Mouse (Mus musculus) urinary bladder, postnatal 14 days (tissue): ENCODE measurements around the gene Pgpep1.
A peak's percentile ranks its signal among the peaks of the same experiment; 100 is the strongest.

Experiments
- DNase-seq: peaks from one replicate; pipeline ENCODE4 v3.0.0; 2021; ENCODE audit warnings: low spot score

The Pgpep1 gene

GRCm38 (mm10) chr8:70658897-70659603 lies 1.1 kb downstream of the Pgpep1 start:
- no peak for DNase-seq

DNA sequence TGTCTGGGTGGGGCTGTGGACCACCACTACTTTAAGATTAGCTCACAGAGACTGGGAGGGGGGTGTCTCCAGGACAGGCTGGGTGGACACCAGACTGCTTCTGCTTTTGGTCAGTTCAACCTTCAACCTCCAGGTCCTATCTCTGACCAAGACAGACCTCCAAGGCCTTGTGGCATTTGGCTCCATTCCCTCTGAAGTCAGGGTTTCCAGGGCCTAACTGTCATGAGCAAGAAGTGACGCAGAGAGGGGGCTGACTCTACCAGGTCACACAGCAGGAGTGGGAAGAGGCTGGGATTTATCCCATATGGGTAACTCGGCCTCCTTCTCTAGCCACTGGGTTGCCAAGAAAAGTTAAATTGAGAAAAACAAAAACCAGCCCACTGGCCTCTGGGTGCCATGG lies 2.4 kb downstream of the Pgpep1 start:
- DNase-seq, result no peak

- DNase-seq, result no peak
These were observed 3.0 kb downstream of the Pgpep1 start for GRCm38 (mm10) chr8:70657214-70657613.

GRCm38 (mm10) chr8:70656193-70656790 lies 3.9 kb downstream of the Pgpep1 start:
- DNase-seq, result no peak

GRCm38 (mm10) chr8:70655469-70655868 lies 4.7 kb downstream of the Pgpep1 start:
- no peak for DNase-seq

GRCm38 (mm10) chr8:70654121-70654520 lies 6.1 kb downstream of the Pgpep1 start:
- no peak for DNase-seq

DNA sequence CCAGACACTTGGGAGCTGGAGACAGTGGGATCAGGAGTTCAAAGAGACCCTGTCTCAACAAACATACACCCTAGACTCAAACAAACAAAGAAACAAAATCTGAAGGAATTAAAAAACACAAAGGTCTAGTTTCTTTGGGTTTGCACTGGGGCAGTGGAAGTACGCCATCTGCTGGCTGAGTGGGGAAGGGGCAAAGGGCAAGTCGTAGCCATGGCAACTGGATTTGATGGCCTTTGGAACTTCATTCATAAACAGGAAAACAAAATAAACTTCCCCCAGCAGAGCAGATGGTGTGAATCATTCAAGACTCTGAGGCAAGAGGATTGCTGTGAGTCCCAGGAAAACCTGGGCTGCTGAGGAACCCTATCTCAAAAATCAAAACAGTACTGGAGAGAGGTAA lies 7.0 kb downstream of the Pgpep1 start:
- peak; percentile 53 for DNase-seq

GRCm38 (mm10) chr8:70650351-70650750 lies 9.8 kb downstream of the Pgpep1 start:
- DNase-seq, result no peak

GRCm38 (mm10) chr8:70649324-70649723 lies 10.9 kb downstream of the Pgpep1 start:
- peak; percentile 90 for DNase-seq

- no peak for DNase-seq
These were observed 11.3 kb downstream of the Pgpep1 start for GRCm38 (mm10) chr8:70648921-70649320.

GRCm38 (mm10) chr8:70648164-70648442 lies 12.1 kb downstream of the Pgpep1 start:
- no peak for DNase-seq

GRCm38 (mm10) chr8:70647343-70648163 lies 12.6 kb downstream of the Pgpep1 start:
- no peak for DNase-seq

DNA sequence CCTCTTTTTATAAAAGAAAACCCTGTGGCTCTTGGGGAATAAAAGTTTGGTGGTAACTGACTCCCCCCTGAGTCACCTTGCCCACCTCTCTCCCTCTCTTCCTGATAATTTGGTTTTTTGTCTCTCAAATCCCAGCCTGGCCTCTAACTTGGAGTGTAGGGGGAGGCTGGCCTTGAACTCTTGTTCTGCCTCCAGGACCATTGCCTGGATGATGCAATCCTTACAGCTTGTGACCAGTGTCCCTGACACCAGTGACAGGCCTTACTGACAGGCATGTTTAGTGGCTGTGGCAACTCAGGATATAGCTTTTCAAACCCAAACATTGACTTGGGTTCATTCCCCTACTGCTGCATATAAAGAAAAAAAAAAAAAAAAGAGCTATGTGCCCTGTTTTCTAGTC lies 13.4 kb downstream of the Pgpep1 start:
- DNase-seq, result no peak

DNA sequence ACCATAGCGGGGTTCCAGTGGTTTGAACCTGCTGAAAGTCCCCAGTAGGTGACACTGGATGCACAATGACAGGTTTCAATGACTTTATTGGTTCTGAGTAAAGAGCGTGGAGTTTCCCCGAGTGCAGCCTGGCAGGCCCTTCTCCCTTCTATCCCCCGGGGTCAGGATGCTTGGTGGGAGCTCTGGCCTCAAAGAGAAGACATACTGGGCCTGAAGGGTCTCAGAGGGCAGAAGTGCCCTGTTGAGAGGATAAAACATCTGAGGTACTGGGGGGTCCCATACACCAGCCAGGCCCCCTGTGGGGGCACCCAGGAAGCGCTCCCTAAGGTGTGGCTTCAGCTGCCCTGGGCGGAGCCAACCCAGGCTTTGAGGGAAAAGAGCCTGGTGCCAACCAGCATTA lies 13.8 kb downstream of the Pgpep1 start:
- no peak for DNase-seq

DNA sequence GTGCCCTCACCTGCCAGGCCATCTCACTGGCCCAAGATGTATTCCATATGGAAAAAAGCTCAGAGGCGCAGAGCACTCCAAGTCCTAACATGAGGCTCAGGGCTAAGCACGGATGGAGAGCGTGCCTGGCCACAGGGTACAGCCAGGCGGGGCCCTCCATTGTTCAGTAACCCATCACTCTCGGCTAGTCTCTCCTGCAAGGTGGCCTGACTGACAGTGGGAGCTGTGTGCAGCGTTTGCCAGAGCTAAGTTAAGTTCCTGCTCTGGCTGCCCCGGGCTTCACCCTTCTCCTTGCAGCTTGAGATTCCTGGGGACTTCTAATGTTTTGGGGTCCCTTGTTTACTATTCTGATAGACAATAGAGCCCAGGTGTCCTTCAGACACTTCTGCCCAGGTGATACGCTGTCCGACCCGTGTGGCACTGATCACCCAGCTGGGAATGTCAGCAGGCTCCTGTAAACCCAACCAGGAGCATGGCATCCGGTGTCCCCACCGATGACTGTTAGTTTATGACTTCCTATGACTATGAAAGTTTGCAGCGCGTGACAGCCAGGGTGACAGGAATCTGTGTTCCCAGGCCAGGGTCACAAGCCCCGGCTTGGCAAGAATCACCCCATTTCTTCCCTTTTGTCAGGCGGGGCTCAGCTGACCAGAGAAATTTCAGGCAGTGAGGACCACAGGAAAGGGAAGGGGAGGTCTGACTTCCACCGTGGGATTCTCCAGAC lies 14.5 kb downstream of the Pgpep1 start:
- no peak for DNase-seq

DNA sequence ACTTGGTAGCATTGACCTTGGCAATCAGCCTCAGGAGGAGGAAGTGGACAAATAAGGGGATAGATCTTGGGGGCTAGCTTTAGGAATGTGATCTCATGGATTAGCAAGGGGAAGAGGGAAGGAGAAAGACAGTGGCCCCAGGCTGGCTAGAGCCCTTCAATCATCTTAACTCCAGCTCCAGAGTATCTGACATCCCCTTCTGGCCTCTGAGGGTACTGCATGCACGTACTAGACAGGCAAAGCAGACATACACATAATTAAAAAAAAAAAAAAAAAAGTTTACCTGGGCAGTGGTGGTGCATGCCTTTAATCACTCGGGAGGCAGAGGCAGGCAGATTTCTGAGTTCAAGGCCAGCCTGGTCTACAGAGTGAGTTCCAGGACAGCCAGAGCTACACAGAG lies 16.1 kb downstream of the Pgpep1 start:
- DNase-seq, result no peak

DNA sequence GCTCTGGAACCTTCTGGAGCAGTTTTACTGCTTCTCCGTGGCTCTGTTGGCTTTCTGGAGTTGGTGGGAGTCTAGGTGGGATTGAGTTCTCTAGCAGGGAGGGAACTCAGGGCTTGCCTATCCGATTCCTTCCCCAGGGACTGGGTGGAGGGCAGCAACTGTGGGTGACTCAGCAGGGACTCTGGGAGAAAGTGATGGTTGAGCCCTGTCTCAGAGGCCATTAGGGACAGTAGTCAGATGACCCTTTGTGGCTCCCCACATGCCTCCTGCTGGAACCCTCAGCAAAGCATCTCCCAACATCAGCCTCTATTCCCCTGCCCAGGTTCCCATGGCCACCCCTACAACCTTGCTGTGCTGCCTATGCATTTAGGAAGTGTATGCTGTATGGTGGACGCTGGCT lies 17.2 kb downstream of the Pgpep1 start:
- DNase-seq, result no peak

- no peak for DNase-seq
These were observed 21.4 kb downstream of the Pgpep1 start for GRCm38 (mm10) chr8:70638752-70639151.

DNA sequence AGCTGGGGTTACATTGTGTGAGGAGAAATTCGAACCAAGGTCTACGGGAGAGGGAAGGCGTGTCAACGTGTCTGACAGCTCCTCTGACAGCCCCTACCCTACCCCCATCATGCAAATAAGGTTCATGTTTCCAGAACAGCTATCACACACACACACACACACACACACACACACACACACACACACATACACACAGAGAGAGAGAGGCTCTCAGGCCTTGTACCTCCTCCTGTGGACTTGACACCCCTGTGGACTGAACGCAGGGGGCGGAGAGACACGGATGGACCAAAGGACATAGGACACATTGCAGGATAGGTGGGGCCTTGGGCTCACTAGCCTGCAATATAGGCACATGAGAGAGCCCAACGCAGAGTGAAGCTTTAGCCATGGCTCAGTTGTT lies 23.4 kb downstream of the Pgpep1 start:
- no peak for DNase-seq

DNA sequence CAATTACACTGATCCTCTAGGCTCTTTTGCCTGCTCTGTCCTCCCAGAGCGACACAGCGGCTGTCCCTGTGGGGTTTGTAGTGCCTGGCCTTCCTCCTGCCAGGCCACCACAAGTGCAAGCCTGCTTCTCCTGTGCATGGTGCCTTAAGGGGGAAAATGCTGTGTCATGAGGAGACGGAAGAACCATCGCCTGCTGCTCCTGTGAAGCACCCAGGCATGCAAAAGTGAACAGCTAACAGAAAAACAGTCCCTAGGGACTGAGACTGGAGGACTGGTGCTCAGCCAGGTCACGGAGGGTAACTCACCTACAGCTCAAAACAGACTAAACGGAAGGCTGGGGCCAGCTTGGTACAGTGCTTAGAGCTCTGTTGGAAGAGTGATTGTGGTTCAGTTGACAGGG lies 24.7 kb downstream of the Pgpep1 start:
- no peak for DNase-seq

GRCm38 (mm10) chr8:70634066-70634465 lies 26.1 kb downstream of the Pgpep1 start:
- peak; percentile 63 for DNase-seq

DNA sequence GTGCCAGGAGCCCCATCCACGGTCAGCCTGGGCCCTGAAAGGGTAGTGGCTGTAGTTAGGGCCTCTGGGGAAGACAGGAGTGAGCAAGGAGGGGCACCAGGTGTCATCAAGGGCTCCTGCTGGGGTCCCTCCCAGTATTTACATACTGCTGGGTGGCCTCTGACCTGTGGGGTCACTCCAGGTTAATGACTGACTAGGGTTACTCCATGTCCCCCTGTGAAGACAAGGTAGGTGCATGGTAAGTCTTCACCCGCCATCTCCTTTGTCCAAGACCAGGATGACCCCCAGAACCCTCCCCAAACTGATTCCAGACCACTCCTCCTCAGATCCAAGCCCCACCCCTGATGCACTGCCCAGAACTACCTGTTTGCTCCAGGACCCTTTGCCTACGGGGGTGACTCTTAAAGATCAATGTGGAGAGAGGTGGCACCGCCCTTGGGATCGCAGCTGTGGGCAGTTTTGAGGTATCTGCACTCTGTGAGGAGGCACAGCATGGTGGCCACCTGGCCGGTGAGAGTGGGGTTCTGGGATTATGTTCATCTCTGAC lies 27.8 kb downstream of the Pgpep1 start, which contains the start of gene Gdf15:
Gdf15 (minus strand) TSS at position 111 of the 547 bp plus-strand sequence.
- DNase-seq, result no peak
